16 mouse cellular contexts compared by ENCODE assay signal in genomic region chr12:41409431-41409830, GRCm38 (mm10).
DNase-seq lines count a peak whose midpoint lies in the region; ATAC-seq and TF ChIP-seq lines count a peak whose summit lies in the region.
"Had no signal": no experiment of that assay in that cellular context is flagged by ENCODE, and none has a peak within 500 bp of the region (broad histone marks: within the 10 kb centered on the region; RNA-seq: fewer than 3 reads in every experiment).

No protein-coding gene starts in this region.

- H3K27ac ChIP-seq in embryonic facial prominence, embryonic 14.5 days (replicated peaks; ENCODE audit: low read depth, low read length): no peak overlapping the region
- H3K27ac ChIP-seq in embryonic facial prominence, embryonic 10.5 days (replicated peaks): no peak overlapping the region
- no peak overlapping the region for H3K27ac ChIP-seq in kidney, postnatal 0 days
- no peak overlapping the region for H3K27ac ChIP-seq in limb, embryonic 13.5 days
- no peak overlapping the region for H3K27ac ChIP-seq in liver, postnatal 0 days (ENCODE audit: low read depth)
- H3K27ac ChIP-seq: embryonic facial prominence, embryonic 13.5 days; liver, embryonic 15.5 days had no signal

- H3K4me2 ChIP-seq in embryonic facial prominence, embryonic 14.5 days (ENCODE audit: low read depth, low read length): no peak overlapping the region
- no peak overlapping the region for H3K4me2 ChIP-seq in kidney, postnatal 0 days (ENCODE audit: low read length)
- no peak overlapping the region for H3K4me2 ChIP-seq in limb, embryonic 13.5 days (replicated peaks)
- no peak overlapping the region for H3K4me2 ChIP-seq in liver, postnatal 0 days (ENCODE audit: low read depth, low read length)
- H3K4me2 ChIP-seq: embryonic facial prominence, embryonic 13.5 days; liver, embryonic 15.5 days had no signal

- DNase-seq in embryonic facial prominence, embryonic 14.5 days (ENCODE audit: low spot score): peak; percentile 83
- no peak for DNase-seq in embryonic facial prominence, embryonic 10.5 days (ENCODE audit: low spot score)
- DNase-seq in kidney, postnatal 0 days (ENCODE audit: low spot score): peak; percentile 59
- DNase-seq in kidney, postnatal 14 days: no peak
- DNase-seq in MN1 (ENCODE audit: low spot score): peak; percentile 46
- DNase-seq in liver, postnatal 0 days: no peak
- DNase-seq: B cell, adult 2 months; cerebellum, postnatal 25 days; gastrocnemius, postnatal 10 days; kidney, adult 18-20 months; left cerebral cortex, postnatal 4 days; retina, postnatal 1 day had no signal

- no peaks in the 10 kb centered on the region for H3K9me3 ChIP-seq in embryonic facial prominence, embryonic 14.5 days (ENCODE audit: control insufficient read depth, low read length)
- no peaks in the 10 kb centered on the region for H3K9me3 ChIP-seq in embryonic facial prominence, embryonic 10.5 days
- no peaks in the 10 kb centered on the region for H3K9me3 ChIP-seq in kidney, postnatal 0 days (replicated peaks; ENCODE audit: low read length)
- no peaks in the 10 kb centered on the region for H3K9me3 ChIP-seq in limb, embryonic 13.5 days
- no peaks in the 10 kb centered on the region for H3K9me3 ChIP-seq in liver, postnatal 0 days (ENCODE audit: low read length)
- H3K9me3 ChIP-seq: embryonic facial prominence, embryonic 13.5 days; liver, embryonic 15.5 days had no signal

- H3K36me3 ChIP-seq in embryonic facial prominence, embryonic 14.5 days (ENCODE audit: control insufficient read depth, insufficient read depth, low read length): no peaks in the 10 kb centered on the region
- H3K36me3 ChIP-seq in embryonic facial prominence, embryonic 10.5 days (replicated peaks): no peaks in the 10 kb centered on the region
- H3K36me3 ChIP-seq in kidney, postnatal 0 days (ENCODE audit: insufficient read depth, low read length): no peaks in the 10 kb centered on the region
- no peaks in the 10 kb centered on the region for H3K36me3 ChIP-seq in limb, embryonic 13.5 days
- no peaks in the 10 kb centered on the region for H3K36me3 ChIP-seq in liver, postnatal 0 days (replicated peaks; ENCODE audit: insufficient read depth, low read length)
- H3K36me3 ChIP-seq: embryonic facial prominence, embryonic 13.5 days; liver, embryonic 15.5 days had no signal

- 49% methylated on average over 3 of the region's 3 CpGs for WGBS in embryonic facial prominence, embryonic 14.5 days
- WGBS in embryonic facial prominence, embryonic 10.5 days: 79% methylated on average over 3 of the region's 3 CpGs
- 29% methylated on average over 3 of the region's 3 CpGs for WGBS in kidney, postnatal 0 days
- 13% methylated on average over 3 of the region's 3 CpGs for WGBS in limb, embryonic 13.5 days
- 70% methylated on average over 3 of the region's 3 CpGs for WGBS in liver, postnatal 0 days (ENCODE audit: insufficient replicate concordance)

- no peak for TF ChIP-seq EP300 in liver, postnatal 0 days (IDR thresholded peaks at IDR 0.05; ENCODE audit: low read depth)

- no peaks in the 10 kb centered on the region for H3K4me1 ChIP-seq in embryonic facial prominence, embryonic 14.5 days (ENCODE audit: control insufficient read depth, insufficient read depth, low read length)
- no peaks in the 10 kb centered on the region for H3K4me1 ChIP-seq in embryonic facial prominence, embryonic 10.5 days
- no peaks in the 10 kb centered on the region for H3K4me1 ChIP-seq in kidney, postnatal 0 days (replicated peaks; ENCODE audit: insufficient read depth, low read length)
- H3K4me1 ChIP-seq in limb, embryonic 13.5 days: peaks cover 24% of the 10 kb centered on the region
- no peaks in the 10 kb centered on the region for H3K4me1 ChIP-seq in liver, postnatal 0 days (ENCODE audit: insufficient read depth)
- H3K4me1 ChIP-seq: embryonic facial prominence, embryonic 13.5 days; liver, embryonic 15.5 days had no signal

- ATAC-seq in embryonic facial prominence, embryonic 14.5 days (ENCODE audit: low read depth): peak; percentile 82; the same call in 1 of the 2 replicates
- ATAC-seq in kidney, postnatal 0 days (replicated peaks; ENCODE audit: low FRiP score, low read depth): no peak
- peak; percentile 91 for ATAC-seq in limb, embryonic 13.5 days (ENCODE audit: low FRiP score, low read depth)
- no peak for ATAC-seq in liver, postnatal 0 days
- ATAC-seq: hindbrain, embryonic 16.5 days had no signal

- H3K27me3 ChIP-seq in embryonic facial prominence, embryonic 14.5 days (replicated peaks; ENCODE audit: control insufficient read depth, insufficient read depth, low read length): no peaks in the 10 kb centered on the region
- no peaks in the 10 kb centered on the region for H3K27me3 ChIP-seq in embryonic facial prominence, embryonic 10.5 days (replicated peaks; ENCODE audit: low read depth, poor library complexity, severe bottlenecking)
- H3K27me3 ChIP-seq in kidney, postnatal 0 days (ENCODE audit: insufficient read depth, low read length): no peaks in the 10 kb centered on the region
- H3K27me3 ChIP-seq in limb, embryonic 13.5 days: no peaks in the 10 kb centered on the region
- no peaks in the 10 kb centered on the region for H3K27me3 ChIP-seq in liver, postnatal 0 days (ENCODE audit: insufficient read depth, low read length)
- H3K27me3 ChIP-seq: embryonic facial prominence, embryonic 13.5 days; liver, embryonic 15.5 days had no signal

- H3K4me3 ChIP-seq in embryonic facial prominence, embryonic 14.5 days (ENCODE audit: low read depth, low read length): no peak overlapping the region
- no peak overlapping the region for H3K4me3 ChIP-seq in embryonic facial prominence, embryonic 10.5 days
- no peak overlapping the region for H3K4me3 ChIP-seq in kidney, postnatal 0 days (replicated peaks; ENCODE audit: low read depth, low read length)
- no peak overlapping the region for H3K4me3 ChIP-seq in limb, embryonic 13.5 days
- H3K4me3 ChIP-seq in liver, postnatal 0 days (ENCODE audit: low read depth, low read length): no peak overlapping the region
- H3K4me3 ChIP-seq: embryonic facial prominence, embryonic 13.5 days; liver, embryonic 15.5 days had no signal

- no peak overlapping the region for H3K9ac ChIP-seq in embryonic facial prominence, embryonic 14.5 days (ENCODE audit: low read depth, low read length)
- H3K9ac ChIP-seq in kidney, postnatal 0 days (ENCODE audit: low read depth, low read length): no peak overlapping the region
- H3K9ac ChIP-seq in limb, embryonic 13.5 days: no peak overlapping the region
- no peak overlapping the region for H3K9ac ChIP-seq in liver, postnatal 0 days (replicated peaks)
- H3K9ac ChIP-seq: embryonic facial prominence, embryonic 13.5 days; liver, embryonic 15.5 days had no signal

- TF ChIP-seq CTCF in kidney, postnatal 0 days (IDR thresholded peaks at IDR 0.05; ENCODE audit: low read depth): no peak
- TF ChIP-seq CTCF in liver, postnatal 0 days (IDR thresholded peaks at IDR 0.05; ENCODE audit: low read depth): no peak

Comparison
In these comparisons a context has a peak if more than half of its experiments do, and no peak if none do; other contexts are left out.
1. DNase-seq: peak in embryonic facial prominence, embryonic 14.5 days (single experiment), kidney, postnatal 0 days (single experiment) and MN1 (single experiment); none in embryonic facial prominence, embryonic 10.5 days (single experiment), kidney, postnatal 14 days (single experiment) and liver, postnatal 0 days (single experiment).
2. ATAC-seq: peak in embryonic facial prominence, embryonic 14.5 days (single experiment) and limb, embryonic 13.5 days (single experiment); none in kidney, postnatal 0 days (single experiment) and liver, postnatal 0 days (single experiment).